Mouse (Mus musculus) midbrain, embryonic 10.5 days (tissue): Measurements from ENCODE around the gene Gm10277. TPM values are rescaled to one million over a fixed set of nuclear protein-coding genes. Genes with fewer than 3 reads are reported as not detected.

Source experiments
- DNase-seq: peaks from one replicate; pipeline ENCODE4 v3.0.0-alpha.2; 2017; ENCODE audit warnings: low spot score
- H3K27ac ChIP-seq: fragments of 300-500 bp; sonication (generic); replicated peaks from 2 replicates; pipeline ENCODE4 v1.5.1; 2016; ENCODE audit warnings: mild to moderate bottlenecking
- H3K27me3 ChIP-seq: fragments of 300-500 bp; sonication (generic); 2 replicates; pipeline ENCODE4 v1.6.1; 2016; ENCODE audit warnings: low read depth, mild to moderate bottlenecking; ENCODE audit not compliant: poor library complexity, severe bottlenecking
- H3K36me3 ChIP-seq: fragments of 300-500 bp; sonication (generic); 2 replicates; pipeline ENCODE4 v1.6.1; 2016; ENCODE audit warnings: mild to moderate bottlenecking, moderate library complexity
- H3K4me1 ChIP-seq: fragments of 300-500 bp; sonication (generic); 2 replicates; pipeline ENCODE4 v1.6.1; 2016
- H3K4me3 ChIP-seq: fragments of 300-500 bp; sonication (generic); 2 replicates; pipeline ENCODE4 v1.5.1; 2016; ENCODE audit warnings: mild to moderate bottlenecking, moderate library complexity
- H3K9me3 ChIP-seq: fragments of 300-500 bp; sonication (generic); replicated peaks from 2 replicates; pipeline ENCODE4 v1.6.1; 2016; ENCODE audit warnings: mild to moderate bottlenecking
- WGBS: fragments of 180-500 bp; shearing (Covaris S2); methylation state at CpG from one replicate; pipeline ENCODE4 v1.1.7; 2016; 5-methylcytosine and 5-hydroxymethylcytosine counted together
- polyA plus RNA-seq: library from polyadenylated mRNA; unstranded; fragments of >200 nt; fragmentation: Nextera tagmentation; extraction: Ambion mirVana; gene quantifications from 2 replicates; pipeline ENCODE4 v1.2.1, GENCODE M21; 2016

The Gm10277 gene
- polyA plus RNA-seq, 1 experiment from 2014 or later: 1.5 TPM

- H3K27ac ChIP-seq: peak overlapping the region; percentile 81
- H3K4me3 ChIP-seq: peak overlapping the region; percentile 58
- WGBS: 7% methylated on average over 19 of the region's 19 CpGs
- H3K4me1 ChIP-seq: peaks cover 38% of the 10 kb centered on the region
- no peaks in the 10 kb centered on the region for H3K9me3 ChIP-seq
- peak; percentile 97 for DNase-seq
- H3K36me3 ChIP-seq: no peaks in the 10 kb centered on the region
- no peaks in the 10 kb centered on the region for H3K27me3 ChIP-seq
Observed at GRCm38 (mm10) chr11:77793238-77793930, 5.8 kb upstream of the Gm10277 start.

- H3K4me1 ChIP-seq: peaks cover 38% of the 10 kb centered on the region
- no peak overlapping the region for H3K27ac ChIP-seq
- WGBS: 70% methylated on average over 7 of the region's 7 CpGs
- H3K27me3 ChIP-seq: no peaks in the 10 kb centered on the region
- 0 out of 2 replicates have a peak overlapping the region, but pooled peaks have one; percentile 58 for H3K4me3 ChIP-seq
- H3K9me3 ChIP-seq: no peaks in the 10 kb centered on the region
- no peak for DNase-seq
- no peaks in the 10 kb centered on the region for H3K36me3 ChIP-seq
Observed at GRCm38 (mm10) chr11:77792566-77792909, 5.0 kb upstream of the Gm10277 start.

- DNase-seq: no peak
- peak overlapping the region; percentile 62; the same call in 1 of the 2 replicates for H3K27ac ChIP-seq
- H3K27me3 ChIP-seq: no peaks in the 10 kb centered on the region
- H3K4me3 ChIP-seq: no peak overlapping the region
- peaks cover 38% of the 10 kb centered on the region for H3K4me1 ChIP-seq
- H3K9me3 ChIP-seq: no peaks in the 10 kb centered on the region
- WGBS: 65% methylated on average over 12 of the region's 12 CpGs
- no peaks in the 10 kb centered on the region for H3K36me3 ChIP-seq
Observed at GRCm38 (mm10) chr11:77791752-77792565, 4.4 kb upstream of the Gm10277 start.

- no peaks in the 10 kb centered on the region for H3K9me3 ChIP-seq
- H3K4me1 ChIP-seq: peaks cover 42% of the 10 kb centered on the region
- H3K27ac ChIP-seq: peak overlapping the region; percentile 62
- H3K4me3 ChIP-seq: no peak overlapping the region
- DNase-seq: no peak
- no peaks in the 10 kb centered on the region for H3K27me3 ChIP-seq
- H3K36me3 ChIP-seq: 0 out of 2 replicates have a peak, but pooled peaks cover 2% of the 10 kb centered on the region
- 31% methylated on average over 8 of the region's 8 CpGs for WGBS
Observed at GRCm38 (mm10) chr11:77791241-77791727, 3.7 kb upstream of the Gm10277 start.

- Histone ChIP-seq H3K27ac (peak overlapping the region; percentile 62), H3K27me3 (no peaks in the 10 kb centered on the region), H3K9me3 (no peaks in the 10 kb centered on the region), H3K36me3 (peaks cover 11% of the 10 kb centered on the region; the same call in 1 of the 2 replicates), H3K4me1 (peaks cover 52% of the 10 kb centered on the region), H3K4me3 (no peak overlapping the region)
- no peak for DNase-seq
- 58% methylated on average over 9 of the region's 9 CpGs for WGBS
Observed at GRCm38 (mm10) chr11:77790286-77790685, 2.7 kb upstream of the Gm10277 start.

- H3K4me1 ChIP-seq: peaks cover 60% of the 10 kb centered on the region
- WGBS: 93% methylated on average over 5 of the region's 5 CpGs
Observed at GRCm38 (mm10) chr11:77789512-77789911, 2.0 kb upstream of the Gm10277 start.

GRCm38 (mm10) chr11:77785768-77786561, 1.6 kb downstream of the Gm10277 start:
- Histone ChIP-seq H3K27me3 (no peaks in the 10 kb centered on the region), H3K36me3 (peaks cover 21% of the 10 kb centered on the region), H3K4me1 (peaks cover 52% of the 10 kb centered on the region), H3K9me3 (no peaks in the 10 kb centered on the region), H3K27ac (peak overlapping the region; percentile 74), H3K4me3 (no peak overlapping the region)
- WGBS: 62% methylated on average over 7 of the region's 7 CpGs
- no peak for DNase-seq

More at GRCm38 (mm10) chr11:77789512-77789911, 2.0 kb upstream of the Gm10277 start:
- H3K4me3 ChIP-seq: no peak overlapping the region
- peaks cover 13% of the 10 kb centered on the region for H3K36me3 ChIP-seq
- no peak overlapping the region for H3K27ac ChIP-seq
- no peaks in the 10 kb centered on the region for H3K9me3 ChIP-seq
- H3K27me3 ChIP-seq: no peaks in the 10 kb centered on the region
- DNase-seq: no peak

- 24% methylated on average over 5 of the region's 5 CpGs for WGBS
- Histone ChIP-seq H3K9me3 (no peaks in the 10 kb centered on the region), H3K36me3 (peaks cover 27% of the 10 kb centered on the region), H3K4me3 (no peak overlapping the region), H3K4me1 (peaks cover 51% of the 10 kb centered on the region), H3K27ac (peak overlapping the region; percentile 74), H3K27me3 (no peaks in the 10 kb centered on the region)
- DNase-seq: peak; percentile 24
Observed at GRCm38 (mm10) chr11:77785396-77785767, 2.2 kb downstream of the Gm10277 start.

- Histone ChIP-seq H3K4me1 (peaks cover 48% of the 10 kb centered on the region), H3K27ac (peak overlapping the region; percentile 74)
- WGBS: 88% methylated on average over 9 of the region's 9 CpGs
Observed at GRCm38 (mm10) chr11:77784894-77785293, 2.7 kb downstream of the Gm10277 start.

GRCm38 (mm10) chr11:77783747-77784646, 3.5 kb downstream of the Gm10277 start:
- Histone ChIP-seq H3K27me3 (no peaks in the 10 kb centered on the region), H3K27ac (peak overlapping the region; percentile 74; the same call in 1 of the 2 replicates), H3K9me3 (no peaks in the 10 kb centered on the region), H3K36me3 (peaks cover 33% of the 10 kb centered on the region), H3K4me1 (peaks cover 48% of the 10 kb centered on the region), H3K4me3 (no peak overlapping the region)
- DNase-seq: no peak
- 59% methylated on average over 18 of the region's 18 CpGs for WGBS

More at GRCm38 (mm10) chr11:77784894-77785293, 2.7 kb downstream of the Gm10277 start:
- Histone ChIP-seq H3K9me3 (no peaks in the 10 kb centered on the region), H3K36me3 (peaks cover 28% of the 10 kb centered on the region), H3K4me3 (no peak overlapping the region), H3K27me3 (no peaks in the 10 kb centered on the region)
- DNase-seq: no peak

GRCm38 (mm10) chr11:77783211-77783746, 4.3 kb downstream of the Gm10277 start:
- H3K27ac ChIP-seq: peak overlapping the region; percentile 38; the same call in 1 of the 2 replicates
- WGBS: 67% methylated on average over 10 of the region's 10 CpGs
- peaks cover 48% of the 10 kb centered on the region for H3K4me1 ChIP-seq
- no peak overlapping the region for H3K4me3 ChIP-seq
- H3K36me3 ChIP-seq: peaks cover 40% of the 10 kb centered on the region
- no peaks in the 10 kb centered on the region for H3K27me3 ChIP-seq
- no peaks in the 10 kb centered on the region for H3K9me3 ChIP-seq
- no peak for DNase-seq
